Mouse (Mus musculus) olfactory bulb, adult 2 months (tissue): Measurements from ENCODE around the gene Acvr1b.

Experiments
- CTCF ChIP-seq: fragments of 200-500 bp; IDR thresholded peaks from 2 replicates; pipeline ENCODE4 v1.5.1; 2012; ENCODE audit warnings: low read depth, mild to moderate bottlenecking, low read length, moderate library complexity; ENCODE audit not compliant: insufficient read depth
- POLR2A ChIP-seq: fragments of 200-500 bp; IDR thresholded peaks from 2 replicates; pipeline ENCODE4 v1.6.1; 2012; ENCODE audit warnings: mild to moderate bottlenecking, low read depth, low read length, moderate library complexity; ENCODE audit not compliant: insufficient read depth

- no peak for TF ChIP-seq CTCF
- no peak for TF ChIP-seq POLR2A
These were observed 29.1 kb upstream of the Acvr1b start for GRCm38 (mm10) chr15:101144779-101145178.
